Mouse (Mus musculus) embryonic facial prominence, embryonic 14.5 days (tissue): ENCODE measurements around the gene Ccr1l1. TPM values are rescaled to one million over a fixed set of nuclear protein-coding genes. Genes with fewer than 3 reads are reported as not detected.

Experiments
- ATAC-seq: fragments of 200-750 bp; cut with Nextera tagmentation; 2 replicates; pipeline ENCODE4 v1.8.0; 2017; ENCODE audit warnings: low read depth, moderate number of reproducible peaks, moderate TSS enrichment
- DNase-seq: peaks from one replicate; pipeline ENCODE4 v3.0.0-alpha.2; 2015; ENCODE audit warnings: low spot score
- H3K27ac ChIP-seq: fragments of 300-500 bp; sonication (generic); replicated peaks from 2 replicates; pipeline ENCODE4 v1.5.1; 2014; ENCODE audit warnings: low read depth, mild to moderate bottlenecking, low read length, moderate library complexity
- H3K27me3 ChIP-seq: fragments of 300-500 bp; sonication (generic); replicated peaks from 2 replicates; pipeline ENCODE4 v1.6.1; 2014; ENCODE audit warnings: low read length; ENCODE audit not compliant: control insufficient read depth, insufficient read depth
- H3K36me3 ChIP-seq: fragments of 300-500 bp; sonication (generic); 2 replicates; pipeline ENCODE4 v1.6.1; 2014; ENCODE audit warnings: low read length, mixed read lengths; ENCODE audit not compliant: control insufficient read depth, insufficient read depth
- H3K4me1 ChIP-seq: fragments of 300-500 bp; sonication (generic); 2 replicates; pipeline ENCODE4 v1.6.1; 2014; ENCODE audit warnings: antibody characterized with exemption, low read length; ENCODE audit not compliant: control insufficient read depth, insufficient read depth
- H3K4me2 ChIP-seq: fragments of 300-500 bp; sonication (generic); 2 replicates; pipeline ENCODE4 v1.6.1; 2014; ENCODE audit warnings: low read depth, mild to moderate bottlenecking, low read length, moderate library complexity, mixed read lengths
- H3K4me3 ChIP-seq: fragments of 300-500 bp; sonication (generic); 2 replicates; pipeline ENCODE4 v1.5.1; 2014; ENCODE audit warnings: low read depth, mild to moderate bottlenecking, low read length
- H3K9ac ChIP-seq: fragments of 300-500 bp; sonication (generic); 2 replicates; pipeline ENCODE4 v1.6.1; 2014; ENCODE audit warnings: low read depth, mild to moderate bottlenecking, low read length, moderate library complexity, mixed read lengths
- H3K9me3 ChIP-seq: fragments of 300-500 bp; sonication (generic); 2 replicates; pipeline ENCODE4 v1.6.1; 2016; ENCODE audit warnings: low read length; ENCODE audit not compliant: control insufficient read depth
- WGBS: fragments of 180-500 bp; shearing (Covaris S2); extraction: QIAGEN DNeasy Blood & Tissue Kit; methylation state at CpG from one replicate; pipeline ENCODE4 v1.1.7; 2014; 5-methylcytosine and 5-hydroxymethylcytosine counted together
- polyA plus RNA-seq: library from polyadenylated mRNA; unstranded; fragments of >200 nt; fragmentation: Nextera tagmentation; extraction: Ambion mirVana; gene quantifications from 2 replicates; pipeline ENCODE4 v1.2.1, GENCODE M21; 2014

Gene Ccr1l1
- polyA plus RNA-seq, 1 experiment from 2014 or later: not detected

DNA sequence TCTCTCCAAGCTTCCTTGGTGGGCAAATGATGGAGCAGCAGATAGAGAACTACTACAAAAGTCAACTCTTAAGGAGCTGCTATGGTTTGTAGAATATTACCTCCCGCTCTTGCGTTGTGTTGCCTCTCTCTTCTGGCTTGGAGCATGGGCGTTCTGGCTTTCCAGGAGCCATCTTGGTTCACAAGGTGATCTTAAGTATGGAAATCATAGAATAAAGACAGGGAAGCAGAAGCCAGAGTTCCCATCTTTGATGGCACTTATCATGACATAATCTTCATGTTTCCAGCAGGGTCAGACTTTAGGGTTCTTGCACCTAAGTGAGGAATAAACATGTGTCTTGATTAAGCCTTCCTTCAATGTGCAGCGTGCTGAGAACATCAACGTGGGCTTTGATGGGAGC lies 42.4 kb downstream of the Ccr1l1 start:
- Histone ChIP-seq H3K4me2 (no peak overlapping the region), H3K27me3 (no peaks in the 10 kb centered on the region), H3K9me3 (no peaks in the 10 kb centered on the region), H3K9ac (no peak overlapping the region), H3K4me3 (no peak overlapping the region), H3K36me3 (no peaks in the 10 kb centered on the region), H3K27ac (no peak overlapping the region), H3K4me1 (no peaks in the 10 kb centered on the region)
- no peak for DNase-seq
- ATAC-seq: no peak
- WGBS: 90% methylated on average over 5 of the region's 5 CpGs

GRCm38 (mm10) chr9:123935346-123935745 lies 42.9 kb downstream of the Ccr1l1 start:
- WGBS: 94% methylated on average over 6 of the region's 6 CpGs
- no peak for DNase-seq
- Histone ChIP-seq H3K4me1 (no peaks in the 10 kb centered on the region), H3K36me3 (no peaks in the 10 kb centered on the region), H3K9ac (no peak overlapping the region), H3K9me3 (no peaks in the 10 kb centered on the region), H3K27me3 (no peaks in the 10 kb centered on the region), H3K4me2 (no peak overlapping the region), H3K27ac (no peak overlapping the region), H3K4me3 (no peak overlapping the region)
- ATAC-seq: no peak

DNA sequence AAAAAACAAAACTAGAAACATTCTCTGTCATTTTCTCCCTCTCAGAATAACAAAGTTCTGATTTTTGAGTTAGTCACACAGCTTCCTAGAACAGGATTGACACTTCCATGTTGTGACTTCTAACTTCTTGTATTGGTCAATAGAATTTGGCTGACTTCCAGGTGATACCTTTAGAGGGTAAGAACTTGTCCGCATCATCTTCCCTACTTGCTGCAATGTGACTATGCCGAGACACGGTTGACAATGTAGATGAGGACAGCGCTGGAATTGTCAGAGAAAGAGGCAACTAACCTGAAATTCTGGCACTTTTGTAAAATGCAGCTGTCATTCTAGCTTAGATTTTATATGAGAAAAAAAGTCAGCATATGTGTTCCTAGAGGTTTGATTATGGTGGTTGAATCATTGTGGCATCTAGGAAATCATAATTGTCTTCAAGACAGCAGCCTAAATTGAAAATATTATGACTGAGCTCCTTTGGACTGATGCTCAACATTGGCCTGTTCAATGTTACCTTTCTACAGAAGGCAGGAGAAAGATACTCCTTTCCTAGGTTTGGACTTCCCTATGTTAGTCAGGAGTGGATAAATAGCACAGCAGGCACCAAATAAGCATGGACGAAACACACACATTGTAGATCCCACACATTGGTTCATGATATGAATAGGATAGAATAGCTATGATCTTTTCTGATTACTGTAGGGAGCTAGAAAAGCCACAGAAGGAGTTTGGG lies 44.3 kb downstream of the Ccr1l1 start:
- H3K4me1 ChIP-seq: no peaks in the 10 kb centered on the region
- no peaks in the 10 kb centered on the region for H3K36me3 ChIP-seq
- no peak overlapping the region for H3K4me3 ChIP-seq
- no peaks in the 10 kb centered on the region for H3K27me3 ChIP-seq
- 92% methylated on average over 5 of the region's 5 CpGs for WGBS
- no peaks in the 10 kb centered on the region for H3K9me3 ChIP-seq
- DNase-seq (no peak), ATAC-seq (no peak)
- H3K4me2 ChIP-seq: no peak overlapping the region
- no peak overlapping the region for H3K9ac ChIP-seq
- no peak overlapping the region for H3K27ac ChIP-seq

DNA sequence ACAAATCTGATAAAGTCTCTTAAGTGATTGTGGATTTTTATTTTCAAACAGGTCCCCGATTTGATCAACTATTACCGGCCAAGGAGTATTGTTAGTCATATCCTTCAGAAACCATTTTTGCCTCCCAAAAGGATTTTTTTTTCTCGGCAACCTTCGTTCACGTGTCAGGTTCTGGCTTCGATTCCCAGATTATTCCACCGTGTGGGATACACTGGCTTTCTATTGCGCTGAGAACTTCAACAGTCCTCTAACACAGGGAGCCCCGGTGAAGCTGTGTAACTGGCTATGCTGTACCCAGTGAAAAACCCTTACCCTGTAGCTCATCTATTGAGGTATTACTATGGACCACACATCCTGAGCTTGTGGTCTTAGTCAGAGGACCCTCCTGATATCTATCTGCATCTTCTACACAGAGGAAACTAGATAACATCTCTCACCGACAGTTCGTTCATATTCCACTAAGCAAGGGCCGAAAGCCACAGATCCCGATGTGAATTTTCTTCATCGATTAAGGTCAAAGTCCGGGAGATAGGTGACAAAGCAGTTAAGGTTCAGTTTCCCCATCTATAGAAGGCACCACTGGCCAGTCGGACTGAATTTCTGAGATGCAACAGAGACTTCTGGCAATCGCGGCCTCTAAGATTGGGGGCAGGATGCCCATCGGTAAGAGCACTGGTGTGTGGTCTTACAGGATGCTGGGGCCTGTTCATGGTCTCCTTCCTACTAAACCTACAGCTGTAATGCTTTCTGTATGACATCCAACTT lies 45.1 kb downstream of the Ccr1l1 start:
- H3K27me3 ChIP-seq: no peaks in the 10 kb centered on the region
- H3K27ac ChIP-seq: no peak overlapping the region
- no peaks in the 10 kb centered on the region for H3K9me3 ChIP-seq
- ATAC-seq (no peak), DNase-seq (no peak)
- H3K4me1 ChIP-seq: no peaks in the 10 kb centered on the region
- no peak overlapping the region for H3K4me2 ChIP-seq
- H3K9ac ChIP-seq: no peak overlapping the region
- WGBS: 89% methylated on average over 19 of the region's 19 CpGs
- no peak overlapping the region for H3K4me3 ChIP-seq
- no peaks in the 10 kb centered on the region for H3K36me3 ChIP-seq

DNA sequence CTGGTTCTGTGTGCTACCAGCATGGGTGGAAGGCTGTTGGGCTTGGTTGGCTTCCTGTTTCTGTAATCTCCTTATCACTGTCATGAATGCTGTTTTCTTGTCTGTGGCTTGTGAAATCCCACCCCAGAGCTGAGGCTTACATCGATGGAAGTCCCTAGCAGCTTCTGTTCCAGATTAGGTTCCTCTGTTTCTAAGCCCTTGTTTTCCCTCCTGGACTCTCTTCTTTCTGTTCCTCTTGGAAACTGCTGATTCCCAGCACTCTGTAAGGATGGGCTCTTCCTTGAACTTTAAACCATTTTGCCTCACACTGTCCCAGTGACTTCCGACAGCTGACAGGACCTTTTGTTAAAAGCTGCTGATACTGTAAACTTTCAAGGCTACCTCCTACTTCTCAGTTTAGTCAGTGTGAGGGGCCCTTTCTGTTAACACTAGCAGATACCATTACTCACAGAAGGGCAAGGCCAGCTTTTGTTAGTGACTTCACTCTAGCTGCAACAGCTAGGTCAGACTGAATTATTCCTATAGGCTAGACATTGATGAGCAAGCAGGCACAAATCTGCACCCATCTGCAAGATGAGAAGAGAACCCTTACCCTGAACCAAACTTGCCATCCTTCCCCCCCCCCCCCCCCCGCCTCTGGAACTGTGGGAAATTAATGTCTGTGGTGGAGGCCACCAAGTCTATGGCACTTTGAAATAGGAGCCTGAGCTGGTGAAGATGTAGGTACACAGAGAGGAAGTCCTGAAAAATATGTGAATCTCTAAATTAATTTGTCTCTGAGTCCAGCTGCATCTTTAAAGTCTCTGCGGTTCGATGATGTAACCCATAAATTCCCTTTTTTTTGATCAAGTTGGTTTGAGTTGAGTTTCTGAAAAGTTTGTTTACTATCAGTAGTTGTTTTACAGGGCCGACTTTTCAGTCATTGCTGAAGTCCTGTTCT lies 46.2 kb downstream of the Ccr1l1 start:
- no peaks in the 10 kb centered on the region for H3K9me3 ChIP-seq
- no peak overlapping the region for H3K4me3 ChIP-seq
- 65% methylated on average over 6 of the region's 6 CpGs for WGBS
- DNase-seq (no peak), ATAC-seq (no peak)
- H3K36me3 ChIP-seq: no peaks in the 10 kb centered on the region
- no peaks in the 10 kb centered on the region for H3K27me3 ChIP-seq
- no peak overlapping the region for H3K9ac ChIP-seq
- H3K4me2 ChIP-seq: no peak overlapping the region
- H3K4me1 ChIP-seq: peaks cover 6% of the 10 kb centered on the region; the same call in 1 of the 2 replicates
- H3K27ac ChIP-seq: no peak overlapping the region

GRCm38 (mm10) chr9:123930926-123931325 lies 47.3 kb downstream of the Ccr1l1 start:
- no peak overlapping the region for H3K9ac ChIP-seq
- DNase-seq (no peak), ATAC-seq (no peak)
- H3K9me3 ChIP-seq: no peaks in the 10 kb centered on the region
- H3K4me2 ChIP-seq: no peak overlapping the region
- H3K36me3 ChIP-seq: no peaks in the 10 kb centered on the region
- H3K4me1 ChIP-seq: peaks cover 6% of the 10 kb centered on the region; the same call in 1 of the 2 replicates
- H3K4me3 ChIP-seq: no peak overlapping the region
- WGBS: 84% methylated on average over 3 of the region's 3 CpGs
- no peaks in the 10 kb centered on the region for H3K27me3 ChIP-seq
- H3K27ac ChIP-seq: no peak overlapping the region

DNA sequence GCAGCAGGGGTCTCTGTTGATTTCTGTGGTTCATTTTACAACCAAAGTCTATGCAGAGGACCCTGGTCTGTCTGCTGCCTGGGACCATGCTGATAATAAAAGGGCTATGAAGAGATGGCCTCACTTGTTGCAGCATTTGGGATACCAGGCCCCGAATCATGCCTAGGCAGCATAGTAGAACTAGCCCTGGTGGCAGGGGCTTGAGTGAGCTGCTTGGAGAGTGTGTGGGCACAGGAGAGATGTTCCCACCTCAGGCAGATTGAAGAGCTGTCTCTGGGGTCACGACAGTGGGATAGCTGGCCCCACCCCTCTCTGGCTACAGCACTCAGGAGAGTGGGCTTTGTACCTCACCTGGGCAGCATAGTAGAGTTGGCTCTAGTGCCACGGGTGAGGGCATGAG lies 47.7 kb downstream of the Ccr1l1 start:
- H3K4me2 ChIP-seq: no peak overlapping the region
- peaks cover 6% of the 10 kb centered on the region; the same call in 1 of the 2 replicates for H3K4me1 ChIP-seq
- H3K36me3 ChIP-seq: no peaks in the 10 kb centered on the region
- no peak overlapping the region for H3K27ac ChIP-seq
- DNase-seq: no peak
- H3K4me3 ChIP-seq: no peak overlapping the region
- no peaks in the 10 kb centered on the region for H3K27me3 ChIP-seq
- no peak for ATAC-seq
- no peaks in the 10 kb centered on the region for H3K9me3 ChIP-seq
- H3K9ac ChIP-seq: no peak overlapping the region
- WGBS: 89% methylated on average over 3 of the region's 3 CpGs

DNA sequence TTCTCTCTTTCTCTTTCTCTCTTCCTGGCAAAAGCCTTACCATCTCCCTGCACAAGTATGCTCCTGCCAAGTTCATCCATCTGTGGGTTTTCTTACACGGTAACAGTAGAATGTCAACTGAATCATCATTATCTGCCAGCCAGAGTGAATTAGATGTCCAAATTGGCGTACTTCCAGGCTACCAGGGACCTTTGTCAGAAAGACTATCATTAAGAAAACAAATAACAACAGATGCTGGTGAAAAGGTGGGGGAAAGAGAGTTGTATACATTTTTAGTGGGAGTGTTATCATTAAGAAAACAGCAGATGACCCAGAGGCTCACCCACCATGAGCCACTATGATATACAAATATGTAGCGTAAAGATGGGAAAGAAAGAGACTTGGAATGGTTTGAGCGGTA lies 48.3 kb downstream of the Ccr1l1 start:
- H3K4me2 ChIP-seq: no peak overlapping the region
- H3K27me3 ChIP-seq: no peaks in the 10 kb centered on the region
- DNase-seq (no peak), ATAC-seq (no peak)
- H3K36me3 ChIP-seq: no peaks in the 10 kb centered on the region
- no peak overlapping the region for H3K4me3 ChIP-seq
- 80% methylated on average over 4 of the region's 4 CpGs for WGBS
- H3K9me3 ChIP-seq: no peaks in the 10 kb centered on the region
- H3K9ac ChIP-seq: no peak overlapping the region
- H3K27ac ChIP-seq: no peak overlapping the region
- peaks cover 6% of the 10 kb centered on the region; the same call in 1 of the 2 replicates for H3K4me1 ChIP-seq
